Mouse (Mus musculus): Measurements from ENCODE around the gene Dscaml1.
A peak's percentile ranks its signal among the peaks of the same experiment; 100 is the strongest.
"Not testable (repeated sequence)": the region's sequence is repeated elsewhere in the genome, so short reads cannot be mapped to it uniquely, and the experiment has no call there.

Dscaml1 gene

DNA sequence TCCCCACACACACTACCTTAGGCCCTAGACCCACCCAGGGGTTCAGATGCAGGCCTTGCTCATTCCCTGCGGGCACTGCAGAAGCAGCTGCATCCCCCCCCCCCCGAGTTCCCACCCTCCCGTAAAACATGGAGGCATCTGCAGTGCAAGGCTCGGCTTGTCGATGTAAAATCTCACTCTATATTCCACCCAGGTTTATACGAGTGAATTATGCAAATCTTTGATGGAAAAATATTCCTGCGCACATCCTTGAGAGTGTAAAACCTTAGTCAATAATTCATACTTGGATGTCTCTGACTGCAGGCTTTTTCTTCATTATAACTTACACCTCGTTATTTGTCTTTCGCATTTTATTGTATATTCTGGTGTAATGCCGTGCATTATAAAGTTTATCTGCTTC lies 272.7 kb downstream of the Dscaml1 start:
- DNase-seq, result no peak

DNA sequence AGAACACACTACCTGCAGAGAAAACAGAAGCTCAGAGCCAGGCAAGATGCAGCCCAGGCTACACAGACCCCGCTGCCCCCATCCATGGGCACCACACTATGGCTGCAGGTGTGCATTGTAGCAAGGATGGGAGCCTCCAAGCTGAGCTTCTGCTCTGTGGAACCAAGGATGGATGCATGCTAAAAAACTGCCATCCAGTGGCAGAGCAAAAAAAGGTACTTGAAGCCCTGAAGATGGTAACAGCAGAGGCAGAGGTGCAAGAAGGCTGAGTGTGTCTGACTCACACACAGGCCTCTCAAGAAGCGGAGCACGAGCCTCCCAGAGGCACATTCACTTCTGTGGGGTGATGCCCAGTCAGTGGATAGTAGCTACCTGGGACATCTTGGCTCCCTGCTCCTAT lies 276.8 kb downstream of the Dscaml1 start:
- DNase-seq, result no peak

DNA sequence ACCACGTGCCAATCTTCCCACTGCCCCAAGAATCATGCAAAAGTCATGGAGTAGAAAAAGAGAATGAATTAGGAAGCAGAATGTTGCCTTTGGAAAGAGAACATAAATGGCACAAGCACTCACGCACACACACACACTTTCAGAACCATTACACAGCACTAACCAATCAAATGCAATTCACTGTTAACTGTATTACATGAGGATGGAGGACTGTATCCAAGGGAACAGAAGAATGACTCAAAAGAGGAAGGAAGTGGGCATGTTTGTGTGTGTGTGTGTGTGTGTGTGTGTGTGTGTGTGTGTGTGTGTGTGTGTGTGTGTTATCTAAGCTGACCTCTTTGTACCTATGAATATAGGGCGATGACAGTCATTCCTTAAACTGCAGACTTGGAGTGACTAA lies 278.0 kb downstream of the Dscaml1 start:
- no peak for DNase-seq

DNA sequence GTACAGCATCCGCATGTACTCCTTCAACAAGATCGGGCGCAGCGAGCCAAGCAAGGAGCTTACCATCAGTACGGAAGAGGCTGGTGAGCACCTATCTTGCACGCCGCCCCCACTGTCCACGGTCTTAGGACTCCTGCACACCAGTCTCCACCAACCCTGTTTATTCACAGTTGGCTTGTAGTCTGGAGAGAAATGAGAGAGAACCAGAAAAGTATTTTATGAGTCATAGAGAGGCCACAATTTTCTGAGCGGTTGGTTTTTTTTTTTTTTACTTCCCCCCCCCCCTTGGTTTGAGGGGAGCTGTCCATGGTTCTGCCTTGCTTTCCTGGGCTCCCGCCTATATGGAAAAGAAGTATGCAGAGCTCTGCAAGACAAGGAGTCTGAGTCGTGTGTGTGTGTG lies 283.9 kb downstream of the Dscaml1 start:
- DNase-seq, result no peak

DNA sequence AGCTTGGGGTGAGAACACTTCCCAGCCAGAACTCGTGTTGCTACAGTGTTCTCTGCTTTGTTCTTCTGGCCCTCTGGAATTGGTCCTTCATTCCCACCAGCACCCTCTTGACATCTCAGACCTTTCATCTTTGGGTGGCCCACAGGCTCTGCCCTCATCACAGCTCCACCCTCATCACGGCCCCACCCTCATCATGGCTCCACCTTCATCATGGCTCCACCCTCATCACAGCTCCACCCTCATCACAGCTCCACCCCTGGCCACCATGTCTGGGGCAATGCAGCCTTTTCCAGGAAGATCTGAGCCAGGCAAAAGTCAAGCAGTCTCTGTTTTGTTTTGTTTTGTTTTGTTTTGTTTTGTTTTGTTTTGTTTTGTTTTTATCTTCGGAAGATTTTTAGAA lies 289.0 kb downstream of the Dscaml1 start:
- DNase-seq, result no peak

DNA sequence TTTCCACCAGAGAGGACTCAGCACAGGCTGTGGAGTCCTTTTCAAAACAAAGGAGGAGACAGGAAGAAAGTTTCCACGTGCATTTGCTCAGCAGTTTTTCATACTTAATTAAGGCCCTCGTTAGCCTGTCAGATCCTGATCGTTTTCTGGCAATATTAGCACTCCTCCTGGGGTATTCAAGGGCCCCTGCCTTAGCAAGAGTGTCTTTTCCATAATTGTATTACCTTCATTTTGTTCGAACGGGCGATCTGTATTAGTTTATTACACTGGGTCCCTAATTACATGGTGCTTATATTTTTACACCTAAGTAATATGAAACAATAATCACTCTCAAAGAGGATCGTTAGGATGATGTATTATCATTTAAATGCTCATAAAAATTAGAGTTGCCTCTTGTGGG lies 293.6 kb downstream of the Dscaml1 start:
- no peak for DNase-seq

DNA sequence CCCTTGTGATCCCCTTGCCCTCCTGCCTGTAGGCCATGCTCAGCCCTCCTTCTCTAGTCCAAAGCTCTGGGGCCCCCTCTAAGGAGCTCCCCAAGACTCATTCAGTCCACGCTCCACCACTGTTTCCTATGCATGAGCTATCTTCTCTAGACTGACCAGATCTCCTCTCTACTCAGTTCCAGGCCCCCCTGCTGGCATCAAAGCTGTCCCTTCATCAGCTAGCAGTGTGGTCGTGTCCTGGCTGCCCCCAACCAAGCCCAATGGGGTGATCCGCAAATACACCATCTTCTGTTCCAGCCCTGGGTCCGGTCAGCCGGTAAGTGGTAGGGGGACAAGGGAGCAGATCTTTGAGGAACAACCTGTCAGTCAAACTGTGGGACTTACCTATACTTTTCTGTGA lies 305.4 kb downstream of the Dscaml1 start:
- DNase-seq, result no peak

DNA sequence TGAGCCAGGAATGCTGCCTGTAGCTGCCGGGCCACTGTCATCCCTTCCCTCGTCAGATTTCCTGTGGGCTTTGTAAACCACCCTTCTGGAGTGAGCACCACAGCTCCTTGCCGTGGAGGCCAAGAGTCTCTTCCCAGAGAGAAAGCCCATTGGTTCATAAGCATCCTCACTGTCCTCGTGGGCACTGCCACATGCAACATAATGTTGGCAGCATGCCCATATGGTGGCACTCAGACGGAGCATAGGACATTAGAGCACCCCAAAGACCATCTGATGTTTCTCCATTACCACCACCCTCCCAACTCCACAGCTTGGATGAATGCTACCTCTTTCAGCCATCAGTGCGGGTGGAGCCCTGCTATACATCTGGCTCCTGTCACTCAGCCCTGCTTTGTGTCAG lies 306.8 kb downstream of the Dscaml1 start:
- no peak for DNase-seq

DNA sequence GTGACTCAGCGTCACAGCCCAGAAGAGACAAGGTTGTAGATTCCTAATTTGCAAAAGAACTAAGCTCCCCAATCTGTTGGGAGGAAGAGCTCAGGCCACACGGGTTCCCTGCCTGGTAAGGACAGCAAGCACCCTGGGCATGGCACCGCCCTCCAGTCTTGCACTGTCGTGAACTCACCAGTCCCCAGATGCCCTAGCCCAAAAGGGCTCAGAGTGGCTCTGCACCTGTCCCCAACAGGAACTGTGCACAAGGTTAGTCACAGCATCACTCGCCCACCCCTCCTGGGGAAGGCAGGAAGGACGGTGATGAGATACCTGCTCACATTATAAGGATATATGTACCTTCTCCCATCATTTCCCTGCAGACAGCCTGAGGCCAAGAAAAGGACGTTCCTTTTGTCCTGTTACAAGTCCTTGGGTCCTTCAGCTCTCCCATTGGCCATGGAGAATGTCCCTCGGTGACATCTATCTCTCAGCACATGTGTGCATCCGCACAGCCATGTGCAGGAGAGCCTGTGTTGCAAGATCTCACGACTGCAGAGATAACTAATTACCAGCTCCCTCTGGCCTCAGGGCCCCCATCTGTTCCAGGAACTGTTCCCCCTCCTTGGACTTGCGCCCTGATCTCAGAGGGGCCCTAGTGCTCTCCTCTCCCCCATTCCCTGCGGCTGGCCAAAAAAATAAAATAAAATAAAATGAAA lies 312.7 kb downstream of the Dscaml1 start:
- DNase-seq, result no peak

DNA sequence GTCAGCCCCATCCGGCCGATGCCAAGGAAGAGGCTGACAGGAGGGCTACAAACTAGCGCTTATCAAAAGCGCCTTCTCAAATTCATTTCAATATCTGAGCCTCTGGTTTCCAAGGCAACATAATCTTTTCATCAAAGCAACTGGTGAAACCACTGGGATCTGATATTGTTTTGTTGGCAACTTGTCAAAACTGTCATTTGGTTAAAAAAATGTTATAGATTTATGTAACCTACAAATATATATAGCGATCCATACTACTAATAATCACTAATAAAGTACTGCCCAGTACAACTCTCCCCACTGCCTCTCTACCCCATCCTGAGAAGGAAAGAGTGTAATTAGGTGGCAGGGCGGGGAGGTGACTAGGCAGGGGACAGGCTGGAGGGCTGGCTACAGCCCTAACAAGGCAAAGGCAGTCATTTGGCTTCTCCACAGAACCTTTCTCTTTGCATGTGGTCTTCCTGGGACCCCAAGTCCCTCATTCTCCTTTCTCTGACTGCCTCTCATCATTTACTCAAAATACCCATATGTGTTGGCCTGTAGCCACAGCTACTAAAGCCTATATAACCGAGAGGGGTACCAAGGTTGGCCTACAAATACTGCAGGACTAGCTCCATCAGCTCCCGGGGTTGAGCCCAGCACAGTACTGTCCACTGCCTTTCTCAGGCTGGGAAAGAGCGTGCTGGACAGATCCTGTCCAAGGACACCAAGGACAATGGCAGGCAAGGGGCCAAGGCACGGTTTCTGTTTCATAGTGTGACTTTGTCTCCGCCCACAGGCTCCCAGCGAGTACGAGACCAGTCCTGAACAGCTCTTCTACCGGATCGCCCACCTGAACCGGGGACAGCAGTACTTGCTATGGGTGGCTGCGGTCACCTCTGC lies 313.5 kb downstream of the Dscaml1 start:
- DNase-seq, result peak in 1 of 2 experiments; percentile 8

DNA sequence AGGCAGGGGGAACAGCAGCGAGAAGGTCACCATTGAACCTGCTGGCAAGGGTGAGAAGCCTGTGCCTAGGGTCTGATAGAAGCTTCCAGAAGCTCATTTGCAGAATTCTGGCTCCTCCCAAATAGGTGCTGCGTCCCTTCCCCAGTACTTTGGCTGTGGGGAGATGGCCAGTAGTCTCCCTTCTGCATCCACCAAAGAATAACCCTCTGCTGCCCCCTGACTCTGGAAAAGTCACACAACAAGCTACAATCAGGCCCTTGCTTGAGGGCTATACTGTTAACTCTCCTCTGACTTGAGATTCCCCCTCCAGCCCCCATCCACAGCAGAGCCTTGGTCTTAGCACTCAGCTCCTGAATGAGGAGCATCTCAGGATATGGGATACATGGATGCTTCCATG lies 314.2 kb downstream of the Dscaml1 start:
- DNase-seq, result no peak

DNA sequence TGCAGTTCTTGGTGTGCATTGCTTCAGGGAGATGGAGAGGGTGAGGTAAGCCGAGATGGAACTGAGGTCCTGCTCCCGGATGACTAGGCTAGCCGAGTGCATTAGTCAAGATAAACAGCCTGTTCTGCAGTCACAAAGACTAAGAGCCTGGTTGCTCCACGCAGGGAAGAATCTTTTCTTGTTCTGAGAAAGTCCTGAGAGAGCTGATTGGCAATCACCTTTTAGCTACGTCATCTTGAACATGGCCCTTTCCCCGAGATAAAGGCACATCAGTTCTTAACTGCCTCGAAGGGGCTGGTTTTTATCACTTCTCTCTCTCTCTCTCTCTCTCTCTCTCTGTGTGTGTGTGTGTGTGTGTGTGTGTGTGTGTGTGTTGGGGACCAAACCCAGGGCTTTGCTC lies 319.0 kb downstream of the Dscaml1 start:
- no peak for DNase-seq

DNA sequence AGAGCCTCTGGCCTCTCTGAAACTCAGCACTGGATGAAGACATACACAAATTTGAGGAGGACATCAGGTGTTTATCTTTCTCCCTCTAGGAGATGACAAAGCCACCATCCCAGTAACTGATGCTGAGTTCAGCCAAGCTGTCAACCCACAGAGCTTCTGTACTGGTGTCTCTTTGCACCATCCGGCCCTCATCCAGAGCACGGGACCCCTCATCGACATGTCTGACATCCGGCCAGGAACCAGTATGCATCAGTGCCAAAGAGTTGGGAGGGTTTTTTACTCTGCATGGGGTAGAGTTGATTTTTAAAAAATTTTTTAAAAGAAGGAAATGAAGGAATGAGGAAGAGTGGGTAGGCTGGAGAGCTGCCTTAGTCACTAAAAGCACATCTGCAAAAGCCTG lies 323.5 kb downstream of the Dscaml1 start:
- DNase-seq, result no peak

DNA sequence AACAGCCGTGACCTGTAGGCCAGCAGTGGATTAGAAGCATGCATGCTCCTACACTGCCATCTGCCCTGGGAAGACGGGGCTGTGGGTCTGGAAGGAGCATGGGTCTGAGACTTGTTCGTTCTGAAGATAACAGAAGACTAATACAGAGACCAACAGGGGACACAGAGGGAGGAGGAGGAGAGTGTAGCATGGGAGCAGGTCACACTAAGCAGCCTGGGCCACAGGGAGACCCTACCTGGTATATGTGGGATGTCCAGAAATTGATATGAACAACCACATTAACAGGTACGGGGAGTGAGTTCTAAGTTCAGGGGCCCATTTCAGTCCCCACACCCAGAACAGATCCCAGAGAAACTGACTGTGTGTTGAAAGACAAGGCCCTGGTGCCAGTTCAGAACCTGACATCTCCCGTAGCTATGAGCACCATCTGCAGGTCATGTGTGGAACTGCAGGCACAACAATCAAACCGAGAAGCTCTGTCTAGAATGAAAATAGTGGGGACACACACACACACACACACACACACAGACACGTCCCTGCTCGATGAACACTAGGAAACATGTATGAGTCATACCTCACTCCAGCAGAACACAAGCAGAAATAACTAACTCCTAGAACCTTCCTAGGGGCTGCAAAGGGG lies 328.1 kb downstream of the Dscaml1 start:
- peak; percentile 31 to 67 for DNase-seq

DNA sequence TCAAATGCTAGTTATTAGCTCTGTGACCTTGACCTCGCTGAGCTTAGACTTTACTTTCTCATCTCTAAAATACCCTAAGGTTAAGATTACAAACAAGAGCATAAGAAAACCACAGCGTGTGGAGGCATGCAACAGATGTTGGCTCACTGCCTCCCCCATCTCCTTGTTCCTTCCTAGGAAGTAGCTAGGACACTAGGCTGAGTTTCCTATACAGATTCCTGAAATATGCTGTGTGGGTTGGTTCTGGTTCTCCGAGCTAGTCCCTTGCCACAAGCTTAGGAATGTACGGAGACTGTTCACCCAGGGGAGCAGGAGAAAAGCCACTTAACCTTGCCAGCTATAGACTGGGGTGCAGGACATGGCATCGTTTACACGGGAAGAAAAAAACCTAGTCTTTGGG lies 339.8 kb downstream of the Dscaml1 start:
- no peak for DNase-seq

DNA sequence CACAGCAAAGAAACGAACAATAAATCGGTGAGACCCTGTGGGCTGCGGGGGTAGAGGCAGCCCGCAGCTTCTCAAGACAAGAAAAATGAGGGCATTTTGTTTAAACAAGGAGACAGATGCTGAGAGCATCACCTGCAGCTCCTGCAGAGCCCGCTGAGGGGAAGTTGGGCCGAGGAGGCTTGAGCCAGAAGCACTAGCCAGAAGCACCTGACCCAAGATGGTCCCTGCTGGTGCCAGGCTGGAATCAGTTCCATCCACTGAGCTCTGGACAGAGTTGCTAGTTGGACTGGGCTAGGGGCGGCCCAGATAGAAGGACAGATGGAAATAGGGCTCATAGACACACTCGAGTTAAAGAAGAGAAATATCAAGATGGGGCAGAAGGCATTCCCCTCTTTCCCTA lies 340.7 kb downstream of the Dscaml1 start:
- no peak for DNase-seq

DNA sequence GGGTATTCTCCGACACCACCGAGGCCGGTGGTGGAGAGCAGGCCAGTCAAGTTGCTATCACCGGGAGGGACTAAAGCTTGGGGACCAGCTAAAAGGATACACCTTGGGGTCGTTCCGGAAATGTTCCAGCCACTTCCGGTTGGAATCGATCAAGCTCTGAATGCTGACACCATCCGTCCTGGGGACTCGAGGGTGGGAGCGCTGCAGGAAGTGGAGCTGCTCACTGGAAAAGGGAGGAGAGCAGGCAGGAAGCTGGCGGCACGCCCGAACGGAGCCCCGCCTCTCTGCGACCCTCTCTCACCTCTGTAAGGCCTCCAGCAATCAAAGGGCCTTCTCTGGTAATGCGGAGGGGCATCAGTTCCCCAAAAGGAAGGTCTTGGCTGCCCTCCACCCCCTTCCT lies 342.0 kb downstream of the Dscaml1 start:
- no peak for DNase-seq

DNA sequence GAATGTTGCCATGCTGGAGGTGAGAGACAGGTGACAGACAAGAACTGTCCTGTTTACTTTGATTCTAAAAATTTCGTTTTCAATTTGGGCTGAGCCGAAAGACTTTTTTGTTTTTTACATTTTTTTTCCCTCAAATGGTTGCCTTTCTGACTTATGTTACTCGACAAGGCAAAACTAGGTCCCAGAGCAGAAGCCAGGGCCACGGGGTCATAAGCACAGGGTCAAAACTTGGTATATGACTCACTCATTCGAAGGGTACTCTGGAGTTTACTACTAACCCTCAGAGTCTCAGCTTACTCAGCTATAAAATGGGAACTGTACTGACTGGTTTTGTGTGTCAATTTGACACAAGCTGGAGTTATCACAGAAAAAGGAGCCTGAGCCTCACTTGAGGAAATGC lies 343.2 kb downstream of the Dscaml1 start:
- no peak for DNase-seq

DNA sequence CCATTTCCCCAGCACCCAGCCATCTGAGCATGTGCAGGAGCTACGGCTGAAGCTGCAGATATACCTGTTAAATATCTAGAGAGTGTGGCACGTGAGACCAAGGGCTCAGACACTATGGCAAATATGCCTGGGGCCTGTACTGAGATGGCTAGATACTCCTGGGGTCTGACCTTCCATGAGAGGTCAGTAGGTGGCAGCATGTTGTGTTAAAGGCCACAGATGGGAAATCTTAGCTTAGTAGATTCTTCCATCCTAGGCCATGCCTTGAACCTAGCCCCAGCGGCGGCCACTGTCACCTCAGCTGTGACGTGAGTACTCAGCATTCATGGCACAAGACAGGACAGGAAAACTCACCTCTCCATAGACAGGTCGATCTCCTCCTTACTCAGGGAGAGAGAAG lies 347.7 kb downstream of the Dscaml1 start:
- no peak for DNase-seq

DNA sequence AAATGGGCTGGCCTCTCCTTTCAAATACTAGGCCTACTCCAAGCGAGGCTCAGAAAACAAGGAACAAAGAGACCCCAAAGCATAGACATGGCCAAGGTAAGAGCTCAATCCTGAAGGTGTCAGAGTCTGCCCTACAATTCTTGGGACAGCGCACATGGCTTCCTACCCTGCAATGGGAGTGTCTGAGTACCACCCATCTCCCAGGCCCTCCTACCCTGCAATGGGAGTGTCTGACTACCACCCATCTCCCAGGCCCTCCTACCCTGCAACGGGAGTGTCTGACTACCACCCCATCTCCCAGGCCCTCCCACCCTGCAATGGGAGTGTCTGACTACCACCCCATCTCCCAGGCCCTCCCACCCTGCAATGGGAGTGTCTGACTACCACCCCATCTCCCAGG lies 349.7 kb downstream of the Dscaml1 start:
- not testable (repeated sequence) for DNase-seq

DNA sequence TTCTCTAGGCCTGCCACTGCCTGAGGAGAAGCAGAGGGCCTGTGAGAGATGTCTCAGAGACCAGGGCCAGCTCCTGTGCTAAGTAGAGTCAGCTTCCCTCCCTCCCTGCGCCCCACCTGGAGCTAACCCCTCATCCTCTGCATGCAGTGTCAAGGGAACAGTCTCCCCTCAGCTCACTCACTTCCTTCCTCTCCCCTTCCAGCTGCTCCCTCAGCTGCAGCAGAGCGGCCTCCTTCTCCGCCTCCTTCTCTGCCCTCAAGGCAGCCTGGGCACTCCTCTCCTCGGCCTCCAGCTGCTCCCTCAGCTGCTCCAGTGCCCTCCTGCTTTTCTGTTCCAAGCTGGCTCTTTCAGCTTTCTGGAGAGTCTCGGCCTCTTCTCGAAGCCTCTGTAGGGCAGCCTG lies 352.8 kb downstream of the Dscaml1 start:
- no peak for DNase-seq

DNA sequence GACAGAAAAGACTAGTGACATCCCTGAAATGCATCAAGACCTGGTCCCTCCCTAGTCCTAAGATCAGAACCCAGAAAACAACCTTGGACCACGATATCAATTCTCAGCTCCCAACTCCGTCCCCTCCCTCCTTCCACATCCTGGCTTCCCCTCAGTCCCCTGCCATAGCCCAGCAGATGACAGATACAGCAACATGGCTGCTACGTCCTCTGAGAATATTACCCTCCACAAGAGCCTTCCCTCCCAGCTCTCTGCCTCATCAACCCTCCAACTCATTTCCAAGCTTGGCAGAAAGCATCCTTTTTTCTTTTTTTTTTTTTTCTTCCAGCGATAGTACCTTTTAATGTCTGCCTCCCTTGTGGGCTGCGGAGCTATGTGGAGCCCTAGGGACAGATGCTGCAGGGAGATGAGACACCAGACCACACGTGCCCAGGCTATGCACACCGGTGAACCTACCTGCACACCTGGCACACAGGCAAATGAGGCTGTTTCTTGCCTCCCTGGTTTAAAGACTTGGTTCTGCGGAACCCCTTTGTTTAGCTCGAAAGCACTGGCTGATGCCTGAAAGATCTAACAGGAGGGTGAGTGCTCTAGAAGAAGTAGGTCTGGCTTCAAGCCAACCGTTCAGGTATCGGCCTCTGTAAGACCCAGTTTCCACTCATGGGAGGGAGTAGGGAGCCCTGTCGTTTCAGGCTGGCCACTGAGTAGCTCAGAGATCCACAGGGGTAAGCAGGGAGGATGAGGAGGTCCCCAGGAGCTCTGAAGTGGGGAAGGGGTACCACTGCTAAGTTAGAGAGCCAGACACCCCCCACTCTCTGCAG lies 357.0 kb downstream of the Dscaml1 start:
- DNase-seq, result no peak

DNA sequence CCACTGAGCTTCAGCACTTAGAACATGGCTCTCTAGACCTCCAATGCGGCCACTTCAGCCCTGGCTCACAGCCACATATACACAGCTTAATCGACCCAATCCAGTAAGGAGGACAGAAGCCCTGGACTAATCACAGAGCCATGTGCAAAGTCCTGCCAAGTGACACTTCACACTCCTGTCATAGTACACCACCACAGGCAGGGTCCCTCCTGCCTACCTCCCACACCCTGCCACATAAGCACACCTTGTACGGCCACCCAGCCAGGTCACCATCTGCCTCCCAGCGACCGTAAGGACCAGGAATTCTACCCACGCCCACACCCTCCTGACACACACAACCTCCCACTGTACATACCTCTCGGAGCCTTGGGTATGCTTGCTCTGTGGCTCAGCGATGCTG lies 360.6 kb downstream of the Dscaml1 start:
- no peak for DNase-seq
